Mouse (Mus musculus): ENCODE results near the gene Gm45234.

DNA sequence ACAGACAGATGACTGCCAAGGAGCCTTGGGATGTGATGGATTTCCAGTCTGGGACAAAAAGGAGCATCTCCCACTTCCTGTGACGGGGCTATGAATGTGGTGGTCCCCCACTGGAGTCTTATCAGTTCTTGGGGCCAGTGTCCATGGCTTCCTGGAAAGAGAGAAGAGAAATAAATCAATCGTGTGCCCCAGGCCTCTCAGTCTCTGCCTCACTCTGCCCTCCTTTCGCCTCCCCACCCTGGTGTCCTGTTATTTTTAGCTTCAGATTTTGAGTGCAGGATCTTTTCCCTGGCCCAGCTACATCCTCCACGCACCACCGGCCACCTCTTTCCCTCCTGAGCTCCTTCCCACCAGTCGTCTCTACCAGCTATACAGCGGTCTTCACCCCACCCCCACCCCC is 14.2 kb upstream of the Gm45234 start:
- TF ChIP-seq POLR2A (IDR thresholded peaks at IDR 0.05; ENCODE audit: borderline replicate concordance, insufficient read depth, low read length) (no peak; the same call in 1 of the 2 replicates), CTCF (IDR thresholded peaks at IDR 0.05; ENCODE audit: borderline replicate concordance, insufficient read depth, low read depth, low read length) (no peak)
